Mouse (Mus musculus) erythroblast, embryonic 14.5 days (primary cell): Measurements from ENCODE around the gene Drc1.

Experiments
- GATA1 ChIP-seq: IDR thresholded peaks from 2 replicates; pipeline ENCODE4 v1.6.1; 2012; ENCODE audit warnings: low read length, inconsistent platforms, mixed read lengths
- TAL1 ChIP-seq: IDR thresholded peaks from 3 replicates; pipeline ENCODE4 v1.6.1; 2012; ENCODE audit warnings: low read length, inconsistent platforms, mixed read lengths

- TF ChIP-seq GATA1 (no peak), TAL1 (no peak)
These were observed 60.6 kb downstream of the Drc1 start for GRCm38 (mm10) chr5:30341601-30342365.
